Mouse (Mus musculus): ENCODE results near the gene Foxo1.

DNA sequence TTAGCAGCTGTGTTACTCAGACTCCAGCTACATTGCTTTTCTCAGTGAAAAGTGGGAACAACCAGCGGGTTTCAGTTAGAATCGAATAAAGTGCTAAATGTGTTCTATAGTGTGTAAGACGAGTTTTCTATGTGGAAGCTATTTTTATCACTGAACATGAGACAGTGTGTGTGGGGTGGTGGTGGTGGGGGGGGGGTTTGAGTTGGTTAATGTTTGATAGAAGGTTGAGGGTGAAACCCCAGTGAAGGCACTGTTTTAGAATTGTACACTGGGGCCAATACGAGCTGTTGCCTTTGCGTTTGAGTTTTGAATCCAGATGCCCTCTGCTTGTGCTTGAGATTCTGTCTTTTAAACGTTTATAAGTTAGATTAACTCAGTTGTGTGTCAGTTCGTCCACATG is 24.4 kb downstream of the Foxo1 start:
- TF ChIP-seq CTCF (IDR thresholded peaks at IDR 0.05; ENCODE audit: low read depth), result no peak
- TF ChIP-seq EP300 (IDR thresholded peaks at IDR 0.05; ENCODE audit: low read depth), result no peak
